Mouse (Mus musculus) left cerebral cortex, adult 18-20 months (tissue): ENCODE results near the gene Skp1a. TPM values are rescaled to one million over a fixed set of nuclear protein-coding genes. Genes with fewer than 3 reads are reported as not detected.
A peak's percentile ranks its signal among the peaks of the same experiment; 100 is the strongest.

Source experiments
- DNase-seq, 2 experiments: peaks; one replicate each; pipeline ENCODE4 v3.0.0; 2021 to 2022; ENCODE audit warnings: low spot score in 2 of 2, mixed read lengths in 1 of 2
- total RNA-seq, 2 experiments: library from RNA; stranded (reverse); gene quantifications; 2 replicates each; pipeline ENCODE4 v1.2.3; 2021

The Skp1a gene
- total RNA-seq, 2 experiments from 2014 or later = 477 to 492 TPM

DNA sequence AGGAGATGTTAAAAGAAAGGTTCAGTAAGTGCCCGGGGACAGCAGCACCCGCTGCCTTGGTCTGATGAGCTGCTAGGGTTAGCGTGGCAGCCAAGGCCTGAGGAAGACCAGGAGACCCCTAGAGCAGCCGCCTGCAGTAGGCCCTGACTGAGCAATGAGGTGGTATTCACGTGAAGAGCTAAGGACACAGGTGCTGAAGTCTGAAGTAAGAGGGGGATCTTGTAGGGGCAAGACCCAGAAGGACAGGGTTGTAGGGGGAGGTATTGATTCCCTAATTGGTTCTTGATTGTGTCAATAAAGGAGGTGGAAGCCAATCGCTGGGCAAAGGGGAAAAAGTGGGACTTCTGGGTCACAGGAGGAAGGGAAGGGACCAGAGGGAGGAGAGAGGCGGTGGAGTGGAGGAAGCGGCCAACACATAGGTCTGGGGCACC is 45.2 kb downstream of the Skp1a start:
- DNase-seq = no peak

DNA sequence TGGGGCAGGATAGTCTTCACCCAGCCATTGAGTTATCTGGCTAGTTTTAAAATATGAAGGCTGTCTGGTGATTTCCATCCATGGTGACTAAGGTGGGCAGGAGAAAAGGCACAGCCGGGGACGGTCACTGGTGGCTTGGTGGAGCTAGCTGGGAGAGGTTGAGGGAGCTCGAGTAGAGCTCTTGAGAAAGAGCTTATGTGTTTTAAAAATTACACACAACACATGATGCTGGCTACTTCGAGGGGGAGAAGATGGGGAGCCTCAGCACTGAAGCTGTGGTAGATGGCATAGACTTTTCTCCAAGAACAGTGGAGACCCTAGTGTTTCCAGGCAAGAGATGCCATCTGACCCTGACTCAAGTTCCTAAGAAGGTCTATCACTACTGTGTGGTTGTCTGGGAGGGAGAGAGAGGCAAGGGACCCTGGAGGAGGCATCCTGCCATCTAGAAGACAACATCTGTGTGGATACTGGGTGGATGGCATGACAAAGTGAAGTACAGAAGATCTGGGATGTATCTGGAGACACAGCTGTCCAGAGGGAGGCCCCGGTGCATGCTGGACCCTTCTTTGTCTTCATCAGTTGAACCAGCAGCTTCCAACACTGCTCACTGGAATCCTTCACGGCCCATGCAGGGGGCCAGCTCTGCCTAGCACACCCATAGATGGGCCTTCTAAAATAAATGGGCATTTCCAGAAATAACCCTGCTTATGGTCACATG is 45.8 kb downstream of the Skp1a start:
- no peak for DNase-seq

DNA sequence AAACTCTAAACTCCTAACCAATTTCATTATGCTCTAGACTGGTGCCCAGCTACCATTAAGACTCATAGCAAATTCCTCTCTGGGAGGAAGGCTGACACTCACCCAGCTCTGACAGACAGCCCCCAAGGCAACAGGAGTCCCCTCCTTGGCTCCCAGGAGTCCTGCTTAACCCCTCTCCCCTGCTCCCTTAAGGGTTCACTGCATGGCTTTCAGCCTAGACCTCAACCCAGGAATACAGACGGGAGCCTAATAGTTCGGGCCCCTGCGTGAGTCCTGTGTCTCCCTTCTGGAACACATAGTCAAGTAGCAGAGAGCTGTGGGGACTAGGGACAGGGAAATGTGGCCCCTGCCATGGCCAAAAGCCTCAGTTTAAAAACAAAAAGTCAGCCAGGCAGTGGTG is 46.4 kb downstream of the Skp1a start:
- no peak for DNase-seq

- DNase-seq = no peak
These were observed 47.2 kb downstream of the Skp1a start for GRCm38 (mm10) chr11:52278991-52279390.

- DNase-seq = no peak
These were observed 47.9 kb downstream of the Skp1a start for GRCm38 (mm10) chr11:52279611-52280145.

- DNase-seq = no peak
These were observed 49.0 kb downstream of the Skp1a start for GRCm38 (mm10) chr11:52280566-52281455.

- no peak for DNase-seq
These were observed 50.0 kb downstream of the Skp1a start for GRCm38 (mm10) chr11:52281568-52282328.

GRCm38 (mm10) chr11:52282420-52282773 is 50.6 kb downstream of the Skp1a start:
- no peak for DNase-seq

DNA sequence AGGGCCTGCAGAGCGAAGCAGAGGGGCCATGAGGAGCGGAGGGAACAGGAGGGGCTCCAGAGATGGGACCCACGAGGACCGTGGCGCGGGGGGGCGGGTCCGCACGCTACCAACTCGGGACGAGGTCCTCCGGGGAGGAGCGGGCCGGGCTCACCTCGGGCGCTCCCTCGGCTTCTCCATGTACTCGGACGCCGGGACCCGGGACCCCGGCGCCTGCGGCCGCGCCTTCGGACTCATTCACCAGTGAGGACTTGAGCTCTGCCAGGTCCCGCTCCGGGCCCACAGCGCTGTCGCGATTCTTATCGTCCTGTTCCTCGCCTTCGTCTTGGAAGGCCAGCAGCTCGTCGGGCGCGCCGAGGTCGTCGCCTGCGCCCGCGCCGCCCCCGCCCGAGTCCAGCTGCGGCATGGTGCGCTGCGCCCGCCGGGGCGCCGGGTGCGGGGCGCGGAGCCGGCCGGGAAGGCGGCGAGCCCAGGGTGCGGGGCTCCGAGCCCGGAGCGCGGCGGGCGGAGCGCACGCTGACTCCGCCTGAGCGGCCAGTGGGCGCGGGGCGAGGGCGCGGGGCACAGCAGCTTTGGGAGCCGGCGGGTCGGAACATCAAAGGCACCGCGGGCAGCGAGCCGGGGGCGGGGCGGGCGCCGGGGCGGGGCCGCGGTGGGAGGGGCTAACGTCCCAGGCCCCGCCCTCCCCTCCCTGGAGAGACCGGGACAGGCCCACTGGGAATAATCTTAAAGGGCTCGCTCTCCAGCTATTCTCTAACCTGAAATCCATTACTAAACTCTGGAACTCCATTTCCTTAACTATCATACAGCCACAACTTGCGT is 51.2 kb downstream of the Skp1a start, which contains the start of gene Tcf7:
TSS of gene Tcf7 (minus strand) at position 241 of the 822 bp plus-strand sequence.
- DNase-seq = peak in 1 of 2 experiments; percentile 41

DNA sequence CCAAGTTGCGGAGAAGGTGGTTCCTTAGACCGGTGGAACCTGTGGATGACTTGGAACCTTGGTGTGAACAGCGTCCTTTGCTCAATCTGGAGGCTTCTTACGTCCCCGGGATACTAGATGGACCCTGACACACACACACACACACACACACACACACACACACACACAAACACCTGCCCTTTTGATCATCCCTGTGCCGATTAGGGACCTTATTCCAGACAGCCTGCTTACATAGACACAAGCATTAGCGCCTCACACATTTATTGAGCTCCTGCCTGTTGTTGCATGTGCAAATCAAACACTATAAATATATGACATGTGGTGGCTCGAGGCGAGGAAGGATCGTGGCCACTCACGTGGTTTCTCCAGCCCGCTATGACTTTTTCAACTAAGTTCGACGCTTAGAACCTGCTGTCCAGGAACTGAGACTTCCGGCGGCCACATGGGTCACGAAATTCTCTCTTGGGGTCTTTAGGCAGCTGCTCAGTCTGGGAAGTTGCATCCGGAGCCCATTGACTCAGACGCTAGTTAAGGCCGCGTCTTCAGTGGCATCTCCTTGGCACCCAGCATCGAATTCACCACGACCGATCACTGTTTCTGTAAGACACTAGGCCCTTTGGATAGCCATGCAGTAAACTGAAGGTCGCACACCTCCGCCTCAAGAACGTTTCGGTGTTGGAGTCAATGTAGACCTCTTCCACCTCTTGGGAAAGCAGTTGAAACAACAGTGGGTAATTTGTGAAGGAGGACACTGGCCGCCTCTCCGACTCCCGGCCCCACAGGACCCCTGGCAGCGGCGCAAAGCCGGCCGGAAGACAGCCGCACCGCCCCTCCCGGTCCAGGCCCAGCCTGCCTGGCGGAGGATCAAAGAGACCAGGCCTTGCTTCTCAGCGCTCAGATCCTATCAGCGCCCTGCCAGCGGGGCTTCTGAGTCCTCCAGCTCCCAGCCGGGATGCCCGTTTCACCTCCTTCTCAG is 52.1 kb downstream of the Skp1a start:
- no peak for DNase-seq

GRCm38 (mm10) chr11:52286301-52286957 is 54.6 kb downstream of the Skp1a start:
- DNase-seq = no peak

- no peak for DNase-seq
These were observed 55.1 kb downstream of the Skp1a start for GRCm38 (mm10) chr11:52286958-52287305.

GRCm38 (mm10) chr11:52292346-52292745 is 60.6 kb downstream of the Skp1a start:
- DNase-seq = no peak

- no peak for DNase-seq
These were observed 61.1 kb downstream of the Skp1a start for GRCm38 (mm10) chr11:52292894-52293293.

- DNase-seq = no peak
These were observed 62.3 kb downstream of the Skp1a start for GRCm38 (mm10) chr11:52294103-52294502.
